Mouse (Mus musculus) urinary bladder, postnatal 4 days (tissue): ENCODE measurements at regions not wholly inside any gene's neighbourhood (a gene's known extent, or its start where the extent isn't known, plus 50 kb on each side); places are given as distances from the start of the nearest gene placed in this dataset.

ENCODE experiments used
- DNase-seq, 2 experiments: peaks; one replicate each; pipeline ENCODE4 v3.0.0; 2021 to 2022; ENCODE audit warnings: low spot score in 2 of 2

GRCm38 (mm10) chr9:87453261-87453660 lies 197.9 kb upstream of the Cep162 start:
- DNase-seq, result no peak

- DNase-seq, result no peak
Observed at GRCm38 (mm10) chr9:87452571-87452970, 197.2 kb upstream of the Cep162 start.

GRCm38 (mm10) chr9:87443467-87444235 lies 188.3 kb upstream of the Cep162 start:
- DNase-seq, result no peak

- DNase-seq, result no peak
Observed at GRCm38 (mm10) chr9:87432072-87432471, 176.7 kb upstream of the Cep162 start.

DNA sequence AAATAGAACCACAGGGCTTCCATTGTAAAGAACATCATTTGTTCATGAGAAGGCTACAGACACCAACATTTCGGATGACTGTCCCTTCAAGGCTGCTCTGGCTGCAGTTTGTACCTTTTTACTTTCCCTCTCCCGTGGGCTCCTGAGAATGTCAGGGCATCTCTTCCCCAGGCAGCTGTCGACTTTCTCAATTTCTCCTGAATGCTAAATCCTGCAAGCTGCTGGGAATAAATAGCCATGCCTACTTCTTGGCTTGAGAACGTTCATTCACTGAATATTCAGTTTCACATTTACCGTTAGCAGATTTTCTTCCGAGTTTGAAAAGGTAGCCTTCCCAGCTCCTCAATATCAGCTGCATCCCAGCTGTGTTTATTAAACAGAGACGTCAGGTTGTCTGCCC lies 176.2 kb upstream of the Cep162 start:
- DNase-seq, result no peak

- DNase-seq, result no peak
Observed at GRCm38 (mm10) chr9:87425201-87425600, 169.9 kb upstream of the Cep162 start.

- no peak for DNase-seq
Observed at GRCm38 (mm10) chr9:87421175-87421574, 165.8 kb upstream of the Cep162 start.

DNA sequence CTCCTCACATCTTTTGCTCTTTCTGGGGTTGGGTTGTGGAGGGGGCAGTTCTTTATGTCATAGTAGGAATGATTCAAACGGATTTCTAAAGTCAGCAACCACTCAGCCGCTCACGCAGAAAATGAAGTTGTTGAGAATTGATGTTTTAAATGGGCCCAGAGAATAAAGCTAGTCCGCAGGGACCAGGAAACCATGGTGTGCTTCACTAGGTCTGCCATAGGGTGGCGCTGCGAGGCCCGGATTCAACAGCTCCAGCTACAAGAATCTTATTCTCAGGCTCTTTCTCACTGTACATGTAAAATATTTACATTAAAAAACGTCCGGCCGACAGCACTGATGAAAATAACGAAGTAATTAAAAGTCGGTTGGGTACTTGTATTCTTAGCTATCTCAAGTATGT lies 164.0 kb upstream of the Cep162 start:
- DNase-seq, result peak in 1 of 2 experiments; percentile 74

DNA sequence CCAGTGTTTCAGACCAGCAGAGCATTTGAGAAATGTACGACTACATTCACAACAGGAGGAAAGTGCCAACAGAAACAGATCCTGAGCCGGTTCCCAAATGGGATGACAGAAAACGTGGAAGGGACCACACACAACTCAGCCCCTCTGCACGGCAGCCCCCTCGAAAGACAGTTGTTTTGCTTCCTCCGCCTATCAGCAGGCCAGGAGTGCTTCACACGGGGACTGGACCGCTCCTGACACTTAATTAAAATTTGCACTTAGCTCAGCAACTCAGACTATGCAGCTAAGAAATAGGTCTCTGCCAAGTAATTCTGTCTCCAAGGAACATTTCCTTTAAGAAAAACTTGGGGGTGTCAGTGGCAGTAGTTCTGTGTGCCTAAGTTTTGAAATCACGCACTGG lies 157.6 kb upstream of the Cep162 start:
- no peak for DNase-seq

DNA sequence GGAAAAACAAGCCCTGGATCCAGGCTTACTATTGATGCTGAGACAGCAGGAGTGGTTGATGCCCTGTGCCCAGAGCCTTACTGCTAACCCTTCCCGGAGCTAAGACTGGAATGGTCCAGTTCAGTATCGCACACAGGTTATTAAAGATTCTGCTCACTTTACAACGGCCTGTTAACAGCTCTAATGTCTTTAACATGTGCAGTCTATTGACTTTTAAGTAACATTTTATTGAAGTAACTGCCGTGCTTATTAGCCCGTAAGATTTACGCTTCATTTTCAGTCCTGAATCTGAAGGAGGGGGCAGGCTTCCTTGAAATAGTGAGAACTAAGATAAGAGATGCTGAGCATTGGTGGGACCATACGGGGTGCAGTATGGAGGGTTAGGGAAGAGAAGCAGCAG lies 155.7 kb upstream of the Cep162 start:
- DNase-seq, result no peak

- DNase-seq, result no peak
Observed at GRCm38 (mm10) chr9:87409736-87410135, 154.4 kb upstream of the Cep162 start.

- DNase-seq, result no peak
Observed at GRCm38 (mm10) chr9:87408805-87409204, 153.5 kb upstream of the Cep162 start.

DNA sequence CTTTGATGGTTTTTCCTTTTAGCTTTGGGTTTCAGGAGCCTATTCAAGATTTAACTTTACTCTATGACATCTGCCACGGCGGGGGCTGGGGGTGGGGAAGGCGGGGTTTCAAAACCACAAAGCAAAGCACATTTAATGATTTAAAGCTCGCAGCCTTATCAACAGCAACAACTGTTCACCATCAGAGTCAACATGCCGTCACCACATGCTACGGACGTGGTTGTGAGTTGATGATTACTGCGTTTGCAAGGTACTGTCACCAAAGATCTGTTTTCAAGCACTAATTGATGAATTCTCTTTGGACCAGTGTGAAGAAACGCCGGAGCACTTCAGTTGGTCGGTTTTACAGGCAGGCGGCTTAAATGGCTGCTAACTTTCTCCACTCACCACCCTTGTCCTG lies 151.1 kb upstream of the Cep162 start:
- no peak for DNase-seq

DNA sequence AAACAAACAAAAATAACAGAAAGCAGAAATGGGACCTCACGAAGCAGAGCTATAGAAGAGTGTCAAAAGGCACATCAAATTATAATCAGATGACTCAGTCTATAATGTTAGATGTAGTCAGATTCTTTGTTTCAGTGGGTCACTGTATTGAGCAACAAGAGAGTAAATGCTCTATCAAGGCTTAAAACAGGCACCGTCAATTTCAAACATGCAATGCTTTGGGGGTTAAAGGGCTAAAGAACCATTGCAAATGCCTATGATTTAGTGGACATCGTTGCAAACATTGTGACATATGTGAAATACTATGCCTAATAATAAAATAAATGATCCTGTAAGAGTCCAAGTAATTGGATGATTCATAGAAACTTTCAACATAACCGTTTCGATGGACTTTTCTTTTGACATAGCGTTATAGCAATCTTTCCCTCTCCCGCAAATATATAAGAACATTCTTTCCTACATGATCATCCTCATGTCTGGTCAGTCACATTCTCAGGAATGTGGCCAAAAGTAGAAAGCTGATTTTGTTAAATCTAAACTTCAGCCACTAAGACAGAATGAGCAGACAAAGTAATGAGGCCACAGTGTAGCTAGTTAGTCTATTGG lies 149.9 kb upstream of the Cep162 start:
- DNase-seq, result no peak

GRCm38 (mm10) chr9:87402010-87402409 lies 146.7 kb upstream of the Cep162 start:
- DNase-seq, result no peak

DNA sequence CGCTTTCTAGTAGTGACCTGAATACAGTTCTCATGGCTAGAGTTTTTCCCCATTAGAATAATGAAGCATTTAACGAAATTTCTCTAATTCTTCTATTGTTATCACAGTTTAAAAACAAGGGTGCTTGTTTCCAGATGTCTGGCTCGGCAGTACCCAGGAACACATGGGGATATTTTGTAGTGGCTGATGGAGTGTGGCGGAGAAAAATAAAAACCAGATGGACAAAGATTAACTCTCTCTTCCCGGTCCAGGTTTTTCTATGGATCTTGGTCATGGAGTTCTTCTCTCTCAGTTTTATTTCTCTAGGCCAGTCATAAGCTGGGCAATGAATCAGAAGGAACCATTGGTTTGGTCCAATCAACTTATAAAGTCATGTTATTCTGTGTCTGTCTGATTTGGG lies 132.2 kb upstream of the Cep162 start:
- DNase-seq, result no peak

- DNase-seq, result no peak
Observed at GRCm38 (mm10) chr9:87383513-87383912, 128.2 kb upstream of the Cep162 start.

- no peak for DNase-seq
Observed at GRCm38 (mm10) chr9:87377921-87378320, 122.6 kb upstream of the Cep162 start.

- DNase-seq, result no peak
Observed at GRCm38 (mm10) chr9:87376731-87377310, 121.5 kb upstream of the Cep162 start.

DNA sequence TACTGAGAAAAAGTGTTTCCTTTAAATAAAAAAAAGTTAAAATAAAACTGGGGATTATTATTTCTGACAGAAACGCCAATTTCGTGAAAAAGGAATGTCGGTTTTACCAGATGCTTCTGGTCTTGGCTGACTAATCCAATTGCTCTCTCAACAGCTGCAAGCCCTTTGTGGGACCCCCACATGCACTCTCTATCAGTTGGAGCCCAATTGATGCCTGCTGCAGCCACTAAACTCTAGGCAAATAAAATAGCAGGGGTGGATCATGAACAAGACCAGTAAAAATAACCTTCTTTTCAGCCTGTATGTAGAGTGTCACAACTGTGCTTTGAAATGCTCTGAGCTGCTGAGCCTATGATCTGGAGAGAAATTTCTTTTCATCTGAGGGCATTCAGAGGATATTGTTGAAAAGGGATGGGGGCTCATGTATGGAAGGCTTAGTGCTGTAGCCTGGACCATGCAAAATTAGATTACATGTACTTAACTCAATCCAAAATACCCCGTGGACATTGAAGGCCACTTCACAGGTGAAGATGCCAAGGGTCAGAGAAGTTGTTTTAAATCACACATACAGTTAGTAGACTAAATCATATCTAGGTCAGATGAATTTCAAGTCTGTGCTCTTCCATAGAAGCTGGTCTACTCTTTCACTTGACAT lies 117.0 kb upstream of the Cep162 start:
- no peak for DNase-seq

GRCm38 (mm10) chr9:87369059-87369458 lies 113.7 kb upstream of the Cep162 start:
- no peak for DNase-seq

DNA sequence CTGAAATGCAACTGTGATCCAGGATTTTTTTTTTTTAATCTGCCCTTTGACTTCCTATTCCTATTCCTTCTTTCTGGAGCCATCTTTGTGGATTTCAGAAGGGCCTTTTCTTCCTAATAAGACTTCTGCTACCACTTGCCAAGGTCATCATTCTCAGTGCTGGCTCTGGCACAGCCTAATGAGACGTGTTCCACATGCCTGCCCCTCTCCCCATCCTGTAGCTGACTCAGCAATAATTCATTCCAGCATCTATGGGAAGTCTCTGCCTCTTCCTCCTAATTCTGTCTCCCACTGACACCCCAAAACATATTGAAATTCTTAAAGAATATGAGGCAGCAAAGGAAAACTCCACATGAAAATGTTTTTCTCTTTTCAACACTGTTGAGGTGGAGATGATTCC lies 91.7 kb upstream of the Cep162 start:
- DNase-seq, result no peak
